Mouse (Mus musculus): Measurements from ENCODE around the gene Taar2.

The Taar2 gene

DNA sequence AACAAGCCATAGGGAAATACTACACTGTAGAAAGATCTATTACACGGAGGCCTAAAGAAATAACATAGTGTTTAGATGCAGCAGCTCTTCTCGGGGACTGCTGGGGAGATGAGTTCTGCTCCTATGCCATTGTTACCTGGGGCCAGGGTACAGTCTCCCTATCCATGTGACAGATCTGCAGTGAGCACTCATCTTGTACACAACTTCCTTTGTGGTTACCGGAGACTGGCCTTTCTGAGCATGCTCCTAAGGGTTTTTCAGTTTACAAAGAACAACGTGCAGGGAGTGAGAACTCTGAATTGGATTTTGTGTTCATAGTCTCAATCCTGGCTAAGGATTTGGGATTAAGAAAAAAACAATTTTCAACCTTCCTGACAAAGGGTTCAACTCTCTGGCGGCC is 48.0 kb downstream of the Taar2 start:
- DNase-seq: no peak
